Mouse (Mus musculus) neural tube, embryonic 14.5 days (tissue): ENCODE measurements around the gene Psmc3. TPM values are rescaled to one million over a fixed set of nuclear protein-coding genes. Genes with fewer than 3 reads are reported as not detected.
A peak's percentile ranks its signal among the peaks of the same experiment; 100 is the strongest.

ENCODE experiments used
- ATAC-seq: fragments of 200-750 bp; cut with Nextera tagmentation; 2 replicates; pipeline ENCODE4 v1.8.0; 2017; ENCODE audit warnings: low read depth, mild to moderate bottlenecking, moderate TSS enrichment, moderate library complexity
- H3K27ac ChIP-seq: fragments of 300-500 bp; sonication (generic); 2 replicates; pipeline ENCODE4 v1.5.1; 2014; ENCODE audit warnings: low read depth, mild to moderate bottlenecking, control low read depth, low read length, moderate library complexity, mixed read lengths
- H3K27me3 ChIP-seq: fragments of 300-500 bp; sonication (generic); 2 replicates; pipeline ENCODE4 v1.6.1; 2014; ENCODE audit warnings: low read length; ENCODE audit not compliant: control insufficient read depth, insufficient read depth
- H3K36me3 ChIP-seq: fragments of 300-500 bp; sonication (generic); 2 replicates; pipeline ENCODE4 v1.6.1; 2014; ENCODE audit warnings: low read length, mixed read lengths; ENCODE audit not compliant: control insufficient read depth, insufficient read depth
- H3K4me1 ChIP-seq: fragments of 300-500 bp; sonication (generic); 2 replicates; pipeline ENCODE4 v1.6.1; 2014; ENCODE audit warnings: low read length; ENCODE audit not compliant: control insufficient read depth, insufficient read depth
- H3K4me2 ChIP-seq: fragments of 300-500 bp; sonication (generic); 2 replicates; pipeline ENCODE4 v1.6.1; 2014; ENCODE audit warnings: mild to moderate bottlenecking, low read depth, low read length, control low read depth
- H3K4me3 ChIP-seq: fragments of 300-500 bp; sonication (generic); 2 replicates; pipeline ENCODE4 v1.5.1; 2014; ENCODE audit warnings: low read depth, low read length, control low read depth, mixed read lengths
- H3K9ac ChIP-seq: fragments of 300-500 bp; sonication (generic); replicated peaks from 2 replicates; pipeline ENCODE4 v1.6.1; 2014; ENCODE audit warnings: low read depth, mild to moderate bottlenecking, control low read depth, low read length, mixed read lengths
- H3K9me3 ChIP-seq: fragments of 300-500 bp; sonication (generic); 2 replicates; pipeline ENCODE4 v1.6.1; 2016; ENCODE audit warnings: low read length; ENCODE audit not compliant: control insufficient read depth
- WGBS: fragments of 180-500 bp; shearing (Covaris S2); extraction: QIAGEN DNeasy Blood & Tissue Kit; methylation state at CpG from one replicate; pipeline ENCODE4 v1.1.7; 2014; 5-methylcytosine and 5-hydroxymethylcytosine counted together
- polyA plus RNA-seq: library from polyadenylated mRNA; unstranded; fragments of >200 nt; fragmentation: Nextera tagmentation; extraction: Ambion mirVana; gene quantifications from 2 replicates; pipeline ENCODE4 v1.2.1, GENCODE M21; 2014

Psmc3 gene
- polyA plus RNA-seq, 1 experiment from 2014 or later = 251 TPM

DNA sequence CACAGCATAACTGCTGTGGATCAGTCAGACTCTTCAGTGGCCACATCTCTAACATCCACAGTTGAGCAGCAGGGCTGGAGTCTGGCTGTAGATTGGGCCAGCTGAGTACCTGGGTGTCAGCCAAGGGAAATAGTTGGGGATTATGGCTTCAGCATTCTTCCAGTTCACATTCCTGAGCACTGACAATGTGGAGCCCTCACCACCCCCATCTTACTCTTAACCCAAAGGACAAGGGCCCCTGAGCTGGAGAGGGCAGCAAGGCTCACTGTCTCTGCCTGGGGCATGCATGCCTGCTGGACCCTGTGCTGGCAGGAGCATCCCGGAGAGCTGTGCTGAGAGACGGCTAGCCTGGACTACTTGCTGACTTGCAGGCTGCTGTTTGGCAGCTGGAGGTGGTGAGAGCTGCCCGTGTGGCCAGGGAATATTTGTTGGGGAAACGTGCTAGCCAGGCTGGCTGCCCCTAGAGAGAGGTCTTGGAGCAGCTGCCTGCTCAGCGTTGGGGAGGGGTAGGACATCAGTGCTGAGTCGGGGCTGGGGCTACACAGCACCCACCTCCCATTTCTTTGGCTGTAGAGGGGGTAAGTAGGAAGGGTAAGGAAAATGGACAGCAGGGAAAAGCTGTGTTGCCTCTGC is 8.2 kb downstream of the Psmc3 start:
- H3K9me3 ChIP-seq = no peaks in the 10 kb centered on the region
- H3K4me1 ChIP-seq = no peaks in the 10 kb centered on the region
- H3K9ac ChIP-seq = no peak overlapping the region
- peaks cover 55% of the 10 kb centered on the region for H3K36me3 ChIP-seq
- no peak for ATAC-seq
- H3K4me2 ChIP-seq = no peak overlapping the region
- H3K4me3 ChIP-seq = no peak overlapping the region
- H3K27me3 ChIP-seq = no peaks in the 10 kb centered on the region
- 83% methylated on average over 6 of the region's 6 CpGs for WGBS
- no peak overlapping the region for H3K27ac ChIP-seq

DNA sequence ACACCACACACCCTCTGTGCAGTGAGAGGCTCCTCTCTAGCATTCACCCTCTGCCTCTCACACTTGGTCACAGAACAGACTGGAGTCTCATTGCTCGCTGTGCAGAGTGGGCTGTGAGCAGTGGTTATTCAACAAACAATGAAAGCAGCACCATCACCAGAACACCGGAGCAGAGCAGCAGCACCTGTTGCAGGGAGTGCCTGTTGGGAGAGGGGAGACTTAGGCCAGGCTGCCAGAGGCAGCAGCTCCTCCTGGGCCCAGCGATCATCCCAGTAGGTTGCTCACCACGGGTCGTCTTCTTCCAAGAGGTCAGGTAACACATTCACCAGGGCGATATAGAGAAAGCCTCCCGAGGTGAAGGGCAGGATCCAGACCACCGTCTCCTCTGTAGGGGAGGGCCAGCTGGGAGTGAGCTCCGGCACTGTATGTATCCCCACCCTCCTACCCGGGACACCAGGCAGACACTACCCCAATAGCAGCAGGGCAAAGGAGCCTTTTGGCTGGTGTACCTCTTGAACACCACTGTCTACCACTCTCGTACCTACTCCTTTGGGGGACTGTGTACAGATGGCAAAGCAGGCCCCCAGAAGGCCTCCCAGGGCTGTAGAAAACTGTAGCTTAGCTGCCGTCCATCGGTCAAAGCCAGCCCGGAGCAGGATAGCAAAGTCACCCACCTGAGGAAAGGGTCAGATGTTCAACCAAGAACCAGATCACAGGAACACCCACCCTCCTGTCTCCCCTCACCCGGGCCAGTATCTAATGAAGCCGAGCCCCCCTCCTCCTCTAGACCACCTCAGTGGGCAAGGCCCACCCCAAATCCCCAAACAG is 9.2 kb downstream of the Psmc3 start:
- Histone ChIP-seq H3K4me1 (no peaks in the 10 kb centered on the region), H3K27ac (no peak overlapping the region), H3K36me3 (peaks cover 45% of the 10 kb centered on the region), H3K9me3 (no peaks in the 10 kb centered on the region), H3K4me3 (no peak overlapping the region), H3K9ac (no peak overlapping the region), H3K4me2 (no peak overlapping the region), H3K27me3 (no peaks in the 10 kb centered on the region)
- no peak for ATAC-seq
- WGBS = 90% methylated on average over 16 of the region's 16 CpGs

DNA sequence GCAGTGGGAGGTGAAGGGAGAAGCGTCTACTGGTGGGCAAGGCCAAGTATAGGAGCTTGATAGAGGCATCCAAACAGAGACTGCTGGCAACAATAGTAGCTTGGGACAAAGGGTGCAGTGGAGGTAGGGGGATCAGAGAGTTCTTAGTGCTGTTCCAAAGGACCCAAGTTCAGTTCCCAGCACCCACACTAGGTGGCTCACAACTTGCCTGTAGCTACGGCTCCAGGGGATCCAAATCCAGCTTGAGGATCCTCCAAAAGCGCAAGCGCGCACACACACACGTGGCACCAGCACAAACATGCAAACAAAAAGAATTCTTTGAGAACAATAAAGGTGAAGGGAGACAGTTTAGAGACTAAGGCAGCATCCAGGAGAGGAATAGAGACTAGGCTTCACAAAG is 10.4 kb downstream of the Psmc3 start:
- no peak overlapping the region for H3K4me2 ChIP-seq
- no peaks in the 10 kb centered on the region for H3K9me3 ChIP-seq
- no peak for ATAC-seq
- WGBS = 87% methylated on average over 6 of the region's 6 CpGs
- peaks cover 9% of the 10 kb centered on the region for H3K4me1 ChIP-seq
- no peak overlapping the region for H3K9ac ChIP-seq
- H3K27me3 ChIP-seq = no peaks in the 10 kb centered on the region
- H3K36me3 ChIP-seq = peaks cover 40% of the 10 kb centered on the region
- H3K27ac ChIP-seq = no peak overlapping the region
- H3K4me3 ChIP-seq = no peak overlapping the region

DNA sequence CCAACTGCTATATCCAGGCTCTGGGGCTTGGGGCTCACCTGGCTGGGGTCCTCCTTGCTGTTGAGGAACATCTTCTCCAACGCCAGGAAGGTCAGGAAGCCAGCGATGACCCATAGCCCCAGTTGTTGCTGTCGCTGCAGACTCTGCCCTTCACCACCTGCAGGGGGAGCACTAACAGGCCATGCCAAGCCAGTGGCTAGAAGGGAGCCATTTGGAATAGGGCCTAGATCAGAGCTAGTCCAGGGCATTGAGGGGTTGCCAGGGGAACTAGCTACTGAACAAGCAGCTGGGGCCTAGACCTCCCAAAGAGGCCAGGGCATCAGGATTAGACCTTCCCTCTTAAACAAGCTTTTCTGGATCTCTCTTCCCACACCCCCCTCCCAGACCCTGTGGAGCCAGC is 11.7 kb downstream of the Psmc3 start:
- Histone ChIP-seq H3K27me3 (no peaks in the 10 kb centered on the region), H3K9ac (no peak overlapping the region), H3K4me3 (no peak overlapping the region), H3K4me1 (peaks cover 11% of the 10 kb centered on the region), H3K9me3 (no peaks in the 10 kb centered on the region), H3K27ac (no peak overlapping the region), H3K4me2 (no peak overlapping the region), H3K36me3 (peaks cover 31% of the 10 kb centered on the region)
- ATAC-seq = no peak
- WGBS = 47% methylated on average over 3 of the region's 3 CpGs

DNA sequence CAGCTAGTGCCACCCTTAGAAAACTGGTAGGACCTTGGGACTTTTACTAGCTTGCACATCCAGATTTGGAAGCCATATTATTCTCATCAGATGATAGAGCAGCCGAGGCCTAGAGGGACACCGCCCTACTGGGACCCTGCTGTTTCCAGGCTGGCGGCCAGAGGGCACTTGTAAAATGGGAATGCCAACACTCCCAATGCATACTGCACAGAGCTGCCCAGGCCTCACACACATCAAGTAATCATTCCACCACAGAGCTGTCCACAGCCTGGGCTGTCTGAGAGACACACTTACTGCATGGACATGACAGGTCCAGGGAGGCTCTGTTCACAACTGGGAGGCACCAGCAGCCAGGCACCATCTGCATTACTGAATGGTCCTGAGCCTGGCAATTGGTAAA is 12.6 kb downstream of the Psmc3 start:
- 92% methylated on average over 3 of the region's 3 CpGs for WGBS
- H3K36me3 ChIP-seq = peaks cover 31% of the 10 kb centered on the region

DNA sequence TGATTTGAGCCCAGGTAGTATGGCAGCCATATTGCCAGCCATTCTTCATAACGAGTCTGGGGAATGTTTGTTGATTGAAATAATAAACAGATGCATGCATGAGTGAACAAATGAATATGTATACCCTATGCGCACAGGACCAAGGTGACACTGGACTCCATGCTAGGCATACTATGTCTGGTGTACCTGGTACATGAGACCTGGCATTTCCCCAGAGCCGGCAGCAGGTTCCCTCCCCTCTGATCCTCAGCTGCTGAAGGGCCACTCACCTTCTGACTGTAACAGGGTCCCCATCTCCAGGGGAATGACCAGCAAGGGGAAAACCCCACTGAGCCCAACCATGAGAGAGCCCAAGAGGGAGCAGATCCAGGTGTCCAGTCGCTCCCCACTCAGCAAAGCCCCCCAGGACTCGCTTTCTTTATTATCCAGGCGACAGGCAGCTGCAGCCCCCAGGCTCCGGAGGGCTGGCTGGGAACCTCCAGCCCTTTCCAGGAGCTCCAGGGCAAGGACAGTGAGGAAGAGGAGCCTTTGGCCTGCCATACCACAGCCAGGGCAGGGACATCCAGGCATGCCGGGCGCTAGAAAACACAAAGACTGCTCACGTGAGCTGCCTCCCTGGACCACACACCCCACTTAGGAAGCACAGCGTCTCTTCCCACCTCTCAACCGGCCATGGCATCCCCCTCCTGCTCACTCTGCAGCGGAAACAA is 14.5 kb downstream of the Psmc3 start:
- peak overlapping the region; percentile 67 for H3K4me2 ChIP-seq
- H3K9ac ChIP-seq = peak overlapping the region; percentile 28; the same call in 1 of the 2 replicates
- no peak for ATAC-seq
- H3K36me3 ChIP-seq = peaks cover 15% of the 10 kb centered on the region
- peak overlapping the region; percentile 65; the same call in 1 of the 2 replicates for H3K4me3 ChIP-seq
- WGBS = 53% methylated on average over 13 of the region's 13 CpGs
- H3K9me3 ChIP-seq = no peaks in the 10 kb centered on the region
- H3K4me1 ChIP-seq = peaks cover 20% of the 10 kb centered on the region
- H3K27me3 ChIP-seq = no peaks in the 10 kb centered on the region
- no peak overlapping the region for H3K27ac ChIP-seq

More for the DNA sequence above, 12.6 kb downstream of the Psmc3 start:
- Histone ChIP-seq H3K4me2 (no peak overlapping the region), H3K4me1 (peaks cover 20% of the 10 kb centered on the region), H3K27ac (no peak overlapping the region), H3K9me3 (no peaks in the 10 kb centered on the region), H3K27me3 (no peaks in the 10 kb centered on the region), H3K9ac (no peak overlapping the region), H3K4me3 (no peak overlapping the region)
- no peak for ATAC-seq

DNA sequence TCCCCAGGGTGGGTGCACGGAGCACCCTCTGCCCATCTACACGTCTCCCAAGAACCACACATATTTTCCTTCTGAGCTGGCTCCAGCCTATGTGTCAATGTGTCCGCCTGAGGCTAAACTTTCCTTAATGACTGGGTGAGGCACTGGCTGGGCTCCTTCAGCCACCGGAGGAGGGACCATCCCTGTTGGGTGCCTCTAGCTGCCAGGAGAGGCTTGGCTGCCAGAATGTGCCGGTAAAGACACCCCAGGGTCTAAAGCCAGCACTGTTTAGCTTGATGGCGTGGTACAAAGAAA is 15.0 kb downstream of the Psmc3 start:
- no peaks in the 10 kb centered on the region for H3K9me3 ChIP-seq
- ATAC-seq = no peak
- peaks cover 20% of the 10 kb centered on the region for H3K4me1 ChIP-seq
- no peak overlapping the region for H3K27ac ChIP-seq
- peak overlapping the region; percentile 71; the same call in 1 of the 2 replicates for H3K9ac ChIP-seq
- H3K27me3 ChIP-seq = no peaks in the 10 kb centered on the region
- WGBS = 49% methylated on average over 6 of the region's 6 CpGs
- peaks cover 10% of the 10 kb centered on the region; the same call in 1 of the 2 replicates for H3K36me3 ChIP-seq
- H3K4me3 ChIP-seq = peak overlapping the region; percentile 65; the same call in 1 of the 2 replicates
- H3K4me2 ChIP-seq = peak overlapping the region; percentile 67

DNA sequence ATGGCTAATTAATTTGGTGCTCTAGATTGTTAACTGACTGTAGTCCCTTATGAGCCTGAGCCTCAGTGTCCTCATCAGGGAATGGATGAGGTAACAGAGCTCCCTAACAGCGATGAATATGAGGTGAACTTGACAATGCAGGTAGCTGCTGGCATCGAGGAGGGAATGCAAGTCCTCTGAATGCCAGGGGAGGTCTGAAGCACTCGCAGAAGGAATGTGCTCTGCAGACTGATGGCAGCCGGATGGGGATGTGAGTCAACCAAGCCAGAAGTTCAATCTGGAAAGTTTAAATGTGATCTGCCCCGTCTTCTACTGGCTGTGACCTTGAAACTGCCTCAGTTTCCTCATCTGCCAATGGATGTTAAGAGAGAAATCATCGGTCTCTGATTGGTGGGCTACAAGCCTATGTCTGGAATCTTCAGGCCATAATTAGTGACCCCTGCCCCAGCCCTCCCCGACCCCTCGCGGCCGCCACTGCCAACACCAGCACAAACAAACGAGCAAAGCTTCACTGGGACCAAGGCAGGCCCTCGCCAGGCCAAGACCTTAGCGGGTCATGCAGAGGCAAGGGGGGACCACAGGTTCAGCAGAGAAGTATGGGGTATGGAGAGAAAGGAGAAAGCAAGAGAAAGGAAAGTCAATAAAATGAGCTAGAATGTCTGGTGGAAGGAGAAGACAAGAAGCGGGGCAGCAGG is 15.6 kb downstream of the Psmc3 start:
- peak overlapping the region; percentile 67 for H3K4me2 ChIP-seq
- H3K27me3 ChIP-seq = no peaks in the 10 kb centered on the region
- H3K36me3 ChIP-seq = peaks cover 5% of the 10 kb centered on the region; the same call in 1 of the 2 replicates
- peak overlapping the region; percentile 71 for H3K9ac ChIP-seq
- ATAC-seq = peak; percentile 0; the same call in 1 of the 2 replicates
- 8% methylated on average over 14 of the region's 14 CpGs for WGBS
- H3K9me3 ChIP-seq = no peaks in the 10 kb centered on the region
- H3K27ac ChIP-seq = peak overlapping the region; percentile 85
- H3K4me1 ChIP-seq = peaks cover 20% of the 10 kb centered on the region
- H3K4me3 ChIP-seq = peak overlapping the region; percentile 65
